Mouse (Mus musculus) G1E (cell line): ENCODE measurements at regions not wholly inside any gene's neighbourhood (a gene's known extent, or its start where the extent isn't known, plus 50 kb on each side); places are given as distances from the start of the nearest gene placed in this dataset.

Source experiments
- ATAC-seq: 2 replicates; pipeline ENCODE4 v1.8.0; 2016; ENCODE audit warnings: mild to moderate bottlenecking; ENCODE audit not compliant: insufficient number of reproducible peaks, poor library complexity, low FRiP score, severe bottlenecking; ENCODE audit errors: extremely low read depth
- DNase-seq: peaks from one replicate; pipeline ENCODE4 v3.0.0; 2012; ENCODE audit warnings: low spot score
- H3K27me3 ChIP-seq: 2 replicates; pipeline ENCODE4 v1.6.1; 2012; ENCODE audit warnings: mild to moderate bottlenecking, low read length, inconsistent platforms; ENCODE audit not compliant: insufficient read depth
- H3K36me3 ChIP-seq: replicated peaks from 2 replicates; pipeline ENCODE3; 2012; ENCODE audit warnings: mild to moderate bottlenecking, inconsistent platforms
- H3K4me1 ChIP-seq: 2 replicates; pipeline ENCODE4 v1.6.1; 2012; ENCODE audit warnings: low read depth, low read length, inconsistent platforms, mixed read lengths; ENCODE audit not compliant: insufficient read depth
- H3K4me3 ChIP-seq: 2 replicates; pipeline ENCODE4 v1.5.1; 2012; ENCODE audit warnings: low read depth, mild to moderate bottlenecking, inconsistent platforms, low read length, moderate library complexity, mixed read lengths
- H3K9me3 ChIP-seq: replicated peaks from 2 replicates; pipeline ENCODE4 v1.6.1; 2012; ENCODE audit warnings: inconsistent platforms
- CTCF ChIP-seq: IDR thresholded peaks from 2 replicates; pipeline ENCODE4 v1.5.1; 2012; ENCODE audit warnings: low read depth, low read length, inconsistent platforms, mixed read lengths
- GATA1 ChIP-seq: IDR thresholded peaks from 2 replicates; pipeline ENCODE4 v1.6.1; 2012; ENCODE audit warnings: borderline replicate concordance, low read length, inconsistent platforms, mixed read lengths
- GATA2 ChIP-seq: IDR thresholded peaks from 2 replicates; pipeline ENCODE4 v1.6.1; 2012; ENCODE audit warnings: low read depth, low read length, inconsistent platforms, borderline replicate concordance
- POLR2AphosphoS5 ChIP-seq: IDR thresholded peaks from 2 replicates; pipeline ENCODE4 v1.6.1; 2012; ENCODE audit warnings: low read depth, low read length, inconsistent platforms; ENCODE audit not compliant: insufficient replicate concordance
- TAL1 ChIP-seq: conservative IDR thresholded peaks from 2 replicates; pipeline ENCODE4 v1.6.1; 2012; ENCODE audit warnings: low read depth, low read length, inconsistent platforms, mixed read lengths

GRCm38 (mm10) chr5:111660447-111660846, 73.3 kb upstream of the Gm26897 start:
- DNase-seq (no peak), ATAC-seq (no peak)
- H3K27me3 ChIP-seq = no peaks in the 10 kb centered on the region
- peaks cover 95% of the 10 kb centered on the region for H3K9me3 ChIP-seq
- no peaks in the 10 kb centered on the region for H3K36me3 ChIP-seq
- no peak overlapping the region for H3K4me3 ChIP-seq
- H3K4me1 ChIP-seq = no peaks in the 10 kb centered on the region
- TF ChIP-seq CTCF = no peak

GRCm38 (mm10) chr5:111660968-111661367, 72.8 kb upstream of the Gm26897 start:
- no peaks in the 10 kb centered on the region for H3K4me1 ChIP-seq
- H3K27me3 ChIP-seq = no peaks in the 10 kb centered on the region
- no peaks in the 10 kb centered on the region for H3K36me3 ChIP-seq
- TF ChIP-seq POLR2AphosphoS5 (no peak), GATA1 (no peak), CTCF (no peak), TAL1 (no peak), GATA2 (no peak)
- DNase-seq = no peak
- H3K9me3 ChIP-seq = peaks cover 98% of the 10 kb centered on the region
- no peak for ATAC-seq
- no peak overlapping the region for H3K4me3 ChIP-seq

DNA sequence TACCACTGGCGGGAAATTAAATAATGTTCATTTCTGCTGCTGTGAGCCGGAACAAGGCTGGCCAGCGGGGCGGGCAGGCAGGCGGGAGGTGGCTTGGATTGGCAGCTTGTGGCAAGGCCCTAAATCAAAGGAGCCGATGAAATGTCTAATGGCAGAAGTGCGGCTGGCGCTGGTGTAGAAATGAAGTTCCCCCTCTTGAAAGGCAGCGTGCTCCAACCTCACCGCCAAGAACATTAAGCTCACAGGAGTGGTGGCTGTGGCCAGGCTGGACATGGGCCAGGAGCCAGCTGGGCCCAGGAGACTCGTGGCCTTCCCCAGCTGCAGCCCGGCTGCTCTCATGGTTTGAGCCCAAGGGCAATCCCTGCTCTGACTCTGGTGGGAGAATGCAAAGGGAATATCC, 71.8 kb upstream of the Gm26897 start:
- Histone ChIP-seq H3K4me1 (no peaks in the 10 kb centered on the region), H3K36me3 (no peaks in the 10 kb centered on the region), H3K27me3 (no peaks in the 10 kb centered on the region), H3K4me3 (no peak overlapping the region; the same call in 1 of the 2 replicates), H3K9me3 (peaks cover 98% of the 10 kb centered on the region)
- ATAC-seq (no peak), DNase-seq (no peak)
- TF ChIP-seq POLR2AphosphoS5 (no peak), GATA2 (no peak), GATA1 (no peak), TAL1 (no peak), CTCF (no peak)

- H3K4me3 ChIP-seq = no peak overlapping the region
- no peak for TF ChIP-seq GATA2
- TF ChIP-seq TAL1 = no peak
- no peak for TF ChIP-seq CTCF
- TF ChIP-seq GATA1 = no peak
- TF ChIP-seq POLR2AphosphoS5 = no peak
- ATAC-seq (no peak), DNase-seq (no peak)
- no peaks in the 10 kb centered on the region for H3K36me3 ChIP-seq
- no peaks in the 10 kb centered on the region for H3K4me1 ChIP-seq
- no peaks in the 10 kb centered on the region for H3K27me3 ChIP-seq
- peaks cover 99% of the 10 kb centered on the region for H3K9me3 ChIP-seq
These were observed 69.9 kb upstream of the Gm26897 start for GRCm38 (mm10) chr5:111663831-111664230.

DNA sequence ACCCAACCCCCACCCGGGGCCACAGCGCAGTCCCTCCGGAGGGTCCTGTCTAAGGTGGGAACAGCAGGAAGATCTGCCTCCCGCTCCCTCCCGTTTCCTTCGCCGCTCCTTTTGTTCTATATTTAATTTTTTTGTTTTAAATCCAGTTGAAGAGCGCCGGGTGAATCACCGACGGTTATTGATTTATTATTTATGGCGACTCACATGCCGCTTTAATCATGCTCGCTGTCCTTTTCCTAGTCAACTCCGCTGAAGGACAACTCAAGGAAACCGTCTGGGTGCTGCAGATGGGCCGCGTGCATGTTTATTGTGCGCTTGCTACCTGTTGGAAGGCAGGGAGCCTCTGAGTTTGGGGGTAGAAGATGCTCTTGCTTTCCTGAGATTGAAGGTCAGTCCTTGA, 68.3 kb upstream of the Gm26897 start:
- Histone ChIP-seq H3K4me1 (no peaks in the 10 kb centered on the region), H3K36me3 (no peaks in the 10 kb centered on the region), H3K4me3 (no peak overlapping the region), H3K27me3 (no peaks in the 10 kb centered on the region), H3K9me3 (peaks cover 97% of the 10 kb centered on the region)
- ATAC-seq = no peak
- TF ChIP-seq GATA2 (no peak), GATA1 (no peak), POLR2AphosphoS5 (no peak), TAL1 (no peak), CTCF (no peak)
- no peak for DNase-seq

DNA sequence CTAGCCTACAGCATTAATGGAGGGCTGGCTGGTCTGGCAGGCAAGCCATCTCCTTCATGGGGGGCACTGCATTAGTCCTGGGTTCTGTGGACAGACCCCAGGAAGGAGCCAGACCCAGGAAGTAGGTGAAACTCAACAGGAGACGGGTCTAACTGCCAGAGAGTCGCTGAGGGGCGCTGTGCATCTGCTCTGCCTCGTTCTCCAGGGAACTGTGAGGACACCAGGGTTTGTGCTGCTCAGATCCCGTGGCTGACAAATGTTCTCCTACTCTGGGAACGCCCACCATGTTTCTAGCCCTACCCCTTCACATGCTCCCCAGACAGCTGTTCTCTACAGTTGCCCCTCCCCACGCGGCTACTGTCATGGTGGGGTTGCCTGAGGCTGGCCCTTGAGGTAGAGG, 67.7 kb upstream of the Gm26897 start:
- TF ChIP-seq TAL1 = no peak
- no peak for TF ChIP-seq GATA2
- no peak for TF ChIP-seq POLR2AphosphoS5
- no peak for TF ChIP-seq GATA1
- TF ChIP-seq CTCF = no peak
- ATAC-seq (no peak), DNase-seq (no peak)
- no peaks in the 10 kb centered on the region for H3K27me3 ChIP-seq
- peaks cover 96% of the 10 kb centered on the region for H3K9me3 ChIP-seq
- H3K4me3 ChIP-seq = no peak overlapping the region
- H3K36me3 ChIP-seq = no peaks in the 10 kb centered on the region
- no peaks in the 10 kb centered on the region for H3K4me1 ChIP-seq

DNA sequence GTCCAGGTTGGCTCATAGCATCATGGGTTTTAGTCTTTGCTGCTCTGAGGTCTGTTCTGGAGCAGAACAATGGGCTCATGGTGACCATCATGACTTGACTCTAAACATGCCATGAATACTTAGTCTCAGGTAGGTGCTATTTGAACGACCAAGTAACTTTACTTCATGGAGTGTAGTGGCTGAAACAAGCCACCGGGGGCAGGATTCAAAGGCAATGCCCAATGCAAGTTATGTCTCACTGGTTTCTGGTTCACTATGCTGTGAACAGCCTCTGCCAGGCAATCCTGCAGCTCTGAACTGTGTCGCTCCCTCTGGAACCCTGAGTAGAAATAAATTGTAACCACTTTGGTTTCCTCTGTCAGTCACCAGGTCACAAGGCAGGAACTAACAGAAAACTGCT, 65.8 kb upstream of the Gm26897 start:
- no peak for TF ChIP-seq CTCF
- TF ChIP-seq POLR2AphosphoS5 = no peak
- no peak for TF ChIP-seq TAL1
- TF ChIP-seq GATA2 = no peak
- no peak for TF ChIP-seq GATA1
- ATAC-seq = no peak
- no peak for DNase-seq
- no peak overlapping the region for H3K4me3 ChIP-seq
- peaks cover 96% of the 10 kb centered on the region for H3K9me3 ChIP-seq
- H3K4me1 ChIP-seq = no peaks in the 10 kb centered on the region
- H3K27me3 ChIP-seq = no peaks in the 10 kb centered on the region
- H3K36me3 ChIP-seq = no peaks in the 10 kb centered on the region
